Mouse (Mus musculus): Measurements from ENCODE around the gene Nfia.

Gene Nfia

DNA sequence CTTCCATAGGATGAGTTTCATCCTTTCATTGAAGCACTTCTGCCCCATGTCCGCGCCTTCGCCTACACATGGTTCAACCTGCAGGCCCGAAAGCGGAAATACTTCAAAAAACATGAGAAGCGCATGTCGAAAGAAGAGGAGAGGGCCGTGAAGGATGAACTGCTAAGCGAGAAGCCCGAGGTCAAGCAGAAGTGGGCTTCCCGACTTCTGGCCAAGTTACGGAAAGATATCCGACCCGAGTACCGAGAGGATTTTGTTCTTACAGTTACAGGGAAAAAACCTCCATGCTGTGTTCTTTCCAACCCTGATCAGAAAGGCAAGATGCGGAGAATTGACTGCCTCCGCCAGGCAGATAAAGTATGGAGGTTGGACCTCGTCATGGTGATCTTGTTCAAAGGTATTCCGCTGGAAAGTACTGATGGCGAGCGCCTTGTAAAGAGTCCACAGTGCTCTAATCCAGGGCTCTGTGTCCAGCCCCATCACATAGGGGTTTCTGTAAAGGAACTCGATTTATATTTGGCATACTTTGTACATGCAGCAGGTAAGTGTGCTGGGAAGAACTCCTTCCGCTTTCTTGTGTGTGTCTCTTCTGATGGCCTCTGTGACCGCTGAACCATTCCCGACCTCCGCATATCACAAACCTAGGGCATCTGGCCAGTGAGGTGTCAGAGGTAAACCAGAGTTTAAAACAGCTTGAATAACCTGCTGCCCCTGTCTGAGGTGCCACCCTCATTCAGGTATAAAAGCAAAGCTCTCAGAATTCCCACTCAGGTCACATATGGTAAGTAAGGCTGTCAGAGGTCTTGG, 10.7 kb downstream of the Nfia start:
- peak in 1 of 2 experiments; percentile 66 for DNase-seq

DNA sequence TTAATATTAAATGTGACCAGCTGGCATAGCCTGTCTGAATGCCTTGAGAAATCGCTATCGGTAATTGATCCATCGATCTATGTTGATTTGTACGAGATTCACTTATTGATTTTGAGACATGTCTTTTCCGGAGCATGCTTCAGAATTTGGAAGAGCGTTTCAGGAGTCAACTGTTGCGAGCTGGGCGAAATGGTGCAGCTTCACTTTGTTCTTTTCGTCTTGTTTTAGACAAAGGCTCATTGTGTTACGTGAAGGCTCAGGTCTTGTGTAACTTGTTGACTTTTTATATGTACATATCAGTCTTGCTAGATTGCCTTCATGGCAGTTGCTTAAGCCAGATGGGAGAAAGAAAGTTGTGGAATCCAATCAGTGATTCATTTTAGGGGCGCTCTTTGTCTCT, 11.7 kb downstream of the Nfia start:
- peak in 1 of 2 experiments; percentile 28 for DNase-seq

DNA sequence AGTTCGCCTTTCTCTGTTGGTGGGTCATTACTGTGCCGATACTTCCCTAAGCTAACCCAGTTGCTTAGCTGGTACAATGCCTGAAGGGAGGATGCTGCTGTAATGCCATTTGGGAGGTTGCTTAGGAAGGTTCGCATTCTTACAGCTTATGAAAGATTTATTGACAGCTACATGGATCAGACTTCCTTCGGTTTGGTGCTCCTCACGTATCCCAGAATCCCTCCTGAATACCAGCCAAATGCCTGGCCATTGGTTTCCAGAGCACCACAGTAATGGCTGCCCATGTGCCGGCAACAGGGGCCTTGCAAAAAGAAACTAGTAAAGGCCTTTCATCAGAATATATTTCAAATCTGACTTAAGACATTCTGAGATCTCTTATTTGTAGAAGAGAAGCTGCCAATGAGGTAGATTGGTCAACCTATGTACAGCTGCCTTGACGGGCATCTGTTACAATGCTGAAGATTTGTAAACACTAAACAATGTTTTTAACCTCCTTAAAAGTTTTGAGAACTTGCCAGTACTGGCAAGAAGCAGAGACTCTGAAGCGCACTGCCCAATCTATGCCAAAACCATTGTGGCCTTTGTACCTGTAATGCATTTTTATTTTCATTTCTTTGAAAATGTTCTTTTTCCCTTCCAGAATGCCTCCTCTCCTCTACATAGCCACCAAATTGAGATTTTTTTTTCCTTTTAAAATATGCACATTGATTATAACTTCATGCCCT, 13.2 kb downstream of the Nfia start:
- peak; percentile 52 to 61 for DNase-seq

DNA sequence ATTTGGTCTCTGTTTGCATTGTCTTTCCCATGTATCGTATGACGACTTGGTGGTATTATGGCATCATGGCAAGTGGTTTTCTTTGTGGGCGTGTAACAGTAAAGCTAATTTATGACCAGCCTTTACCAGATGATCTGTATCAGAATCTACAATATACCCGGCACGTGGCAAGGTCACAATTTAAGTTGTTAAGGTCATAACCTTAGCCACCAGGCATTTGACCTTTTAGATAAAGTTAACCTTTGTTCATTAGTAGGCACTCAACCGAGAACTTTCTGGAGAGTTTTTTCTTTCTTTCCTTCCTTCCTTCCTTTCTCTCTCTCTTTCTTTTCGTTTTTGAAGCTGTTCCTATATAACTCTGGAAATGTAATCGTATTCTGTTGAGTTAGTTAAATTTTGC, 14.0 kb downstream of the Nfia start:
- no peak for DNase-seq

DNA sequence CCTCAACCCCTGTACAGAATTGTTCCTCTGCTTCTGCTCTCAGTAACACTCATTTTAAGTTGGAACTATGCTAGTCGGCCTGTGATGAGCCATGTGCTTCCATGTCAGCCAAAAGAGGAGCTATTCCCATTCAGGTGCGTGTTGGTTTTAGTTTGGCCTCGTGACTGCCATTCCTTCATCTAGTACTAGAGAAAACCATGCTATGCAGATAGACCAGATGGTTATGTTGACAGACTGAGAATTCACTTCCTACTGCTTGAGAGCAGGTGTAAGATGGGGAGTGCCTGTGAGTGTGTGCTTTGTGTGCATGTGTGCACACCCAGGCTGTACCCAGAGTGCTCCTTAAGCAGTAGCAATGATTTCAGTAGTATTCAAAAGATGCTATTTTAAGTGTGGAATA, 15.0 kb downstream of the Nfia start:
- peak; percentile 68 to 73 for DNase-seq

- DNase-seq: peak in 1 of 2 experiments; percentile 27
Measured at GRCm38 (mm10) chr4:97788537-97788936, 16.0 kb downstream of the Nfia start.

GRCm38 (mm10) chr4:97793931-97794330, 21.4 kb downstream of the Nfia start:
- DNase-seq: peak in 1 of 2 experiments; percentile 51

GRCm38 (mm10) chr4:97794865-97795264, 22.3 kb downstream of the Nfia start:
- peak; percentile 38 to 55 for DNase-seq

- peak in 1 of 2 experiments; percentile 56 for DNase-seq
Measured at GRCm38 (mm10) chr4:97795957-97796356, 23.4 kb downstream of the Nfia start.

GRCm38 (mm10) chr4:97796505-97796904, 24.0 kb downstream of the Nfia start:
- DNase-seq: peak in 1 of 2 experiments; percentile 22

- no peak for DNase-seq
Measured at GRCm38 (mm10) chr4:97803791-97804190, 31.3 kb downstream of the Nfia start.

DNA sequence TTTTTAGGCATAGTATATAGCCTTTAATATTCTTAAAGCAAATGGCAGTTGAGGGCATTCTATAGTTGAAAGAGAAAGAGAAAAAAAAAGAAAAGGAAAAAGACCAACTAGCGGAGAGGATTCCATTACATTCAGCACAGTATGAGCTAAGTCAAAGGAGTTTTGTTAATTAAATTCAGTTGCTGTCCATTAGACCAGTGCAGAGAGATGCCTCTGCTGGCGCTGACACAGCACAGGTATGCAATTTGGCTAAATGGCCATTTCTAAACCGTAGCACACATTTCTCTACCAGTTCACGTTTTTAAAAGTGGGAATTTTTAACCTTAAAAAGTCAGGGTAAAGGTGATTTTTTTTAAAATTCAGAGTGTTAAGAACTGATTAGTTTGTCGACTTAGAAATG, 32.1 kb downstream of the Nfia start:
- no peak for DNase-seq

GRCm38 (mm10) chr4:97805255-97805654, 32.7 kb downstream of the Nfia start:
- peak; percentile 36 to 53 for DNase-seq

GRCm38 (mm10) chr4:97805896-97806808, 33.6 kb downstream of the Nfia start:
- DNase-seq: no peak

GRCm38 (mm10) chr4:97806924-97807323, 34.4 kb downstream of the Nfia start:
- DNase-seq: no peak

DNA sequence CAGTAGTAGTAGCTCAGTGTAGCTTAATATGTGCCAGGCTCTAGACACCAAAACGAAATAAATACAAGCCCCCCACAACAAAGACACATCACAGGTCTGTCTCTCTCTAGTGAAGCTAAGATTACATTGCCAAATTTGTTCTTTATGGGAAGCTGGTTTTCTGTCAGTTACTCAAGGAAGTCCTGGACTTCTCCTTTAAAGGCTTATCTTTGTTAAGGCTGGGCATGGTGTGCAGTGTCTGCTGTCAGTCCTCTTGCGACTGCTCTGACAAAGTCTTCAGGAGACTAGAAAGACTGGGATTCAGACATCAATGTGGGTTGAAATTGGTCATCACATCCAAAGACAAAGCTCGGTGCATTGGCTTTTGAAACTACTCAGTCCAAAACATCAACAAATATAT, 36.4 kb downstream of the Nfia start:
- DNase-seq: no peak

- DNase-seq: no peak
Measured at GRCm38 (mm10) chr4:97809582-97810295, 37.2 kb downstream of the Nfia start.

GRCm38 (mm10) chr4:97810348-97810939, 37.9 kb downstream of the Nfia start:
- no peak for DNase-seq

GRCm38 (mm10) chr4:97813035-97813434, 40.5 kb downstream of the Nfia start:
- no peak for DNase-seq

DNA sequence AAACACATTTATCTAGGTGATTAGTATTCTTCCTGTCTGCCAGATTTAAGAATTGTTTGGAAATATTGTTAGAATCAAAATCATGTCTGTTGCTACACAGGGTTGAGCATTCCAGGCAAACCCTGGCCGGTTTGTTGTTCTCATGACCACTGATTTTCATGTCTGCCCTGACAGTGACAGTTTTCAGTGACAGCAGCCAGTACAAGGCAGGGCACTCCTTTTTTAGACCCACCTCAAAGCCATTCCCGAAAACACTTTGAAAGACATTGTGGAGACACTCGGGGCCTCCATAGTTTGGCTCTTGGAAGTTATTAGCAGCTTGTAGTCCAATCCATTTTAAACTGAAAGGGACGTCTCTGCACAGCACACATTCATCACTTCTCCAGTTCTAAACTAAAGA, 41.5 kb downstream of the Nfia start:
- DNase-seq: no peak

DNA sequence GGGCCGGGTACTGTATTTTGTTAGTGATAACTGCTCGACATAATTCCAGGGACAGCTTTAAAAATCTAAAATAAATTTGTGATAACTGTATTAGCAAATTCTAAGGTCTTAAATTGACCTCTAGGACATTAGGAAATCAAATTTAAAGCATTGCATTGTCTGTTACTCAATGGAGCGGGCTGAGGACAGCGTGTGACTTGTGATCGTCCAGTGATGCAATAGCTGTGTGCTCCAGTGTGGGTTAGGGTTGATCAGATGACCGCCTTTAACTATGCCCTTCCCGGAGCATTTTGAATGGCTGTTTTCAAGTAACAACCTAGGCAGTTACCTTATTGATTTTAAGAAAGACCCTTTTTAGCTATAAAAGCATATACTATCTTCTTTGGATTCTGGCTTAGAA, 42.0 kb downstream of the Nfia start:
- no peak for DNase-seq

- no peak for DNase-seq
Measured at GRCm38 (mm10) chr4:97816001-97816400, 43.5 kb downstream of the Nfia start.
